Mouse (Mus musculus) midbrain, embryonic 16.5 days (tissue): ENCODE measurements around the gene Fkbp15. TPM values are rescaled to one million over a fixed set of nuclear protein-coding genes. Genes with fewer than 3 reads are reported as not detected.

Source experiments
- ATAC-seq: fragments of 200-750 bp; cut with Nextera tagmentation; 2 replicates; pipeline ENCODE4 v1.8.0; 2017; ENCODE audit warnings: moderate TSS enrichment
- H3K27ac ChIP-seq: fragments of 300-500 bp; sonication (generic); 2 replicates; pipeline ENCODE4 v1.5.1; 2014; ENCODE audit warnings: mild to moderate bottlenecking, low read length, mixed read lengths
- H3K27me3 ChIP-seq: fragments of 300-500 bp; sonication (generic); 2 replicates; pipeline ENCODE4 v1.6.1; 2014; ENCODE audit warnings: low read depth, low read length, mixed read lengths; ENCODE audit not compliant: control insufficient read depth, insufficient read depth
- H3K36me3 ChIP-seq: fragments of 300-500 bp; sonication (generic); 2 replicates; pipeline ENCODE4 v1.6.1; 2014; ENCODE audit warnings: mild to moderate bottlenecking, low read length, moderate library complexity, mixed read lengths; ENCODE audit not compliant: control insufficient read depth, insufficient read depth
- H3K4me1 ChIP-seq: fragments of 300-500 bp; sonication (generic); 2 replicates; pipeline ENCODE4 v1.6.1; 2014; ENCODE audit warnings: mild to moderate bottlenecking, low read length, mixed read lengths; ENCODE audit not compliant: control insufficient read depth, insufficient read depth
- H3K4me2 ChIP-seq: fragments of 300-500 bp; sonication (generic); 2 replicates; pipeline ENCODE4 v1.6.1; 2014; ENCODE audit warnings: mild to moderate bottlenecking, low read length, mixed read lengths
- H3K4me3 ChIP-seq: fragments of 300-500 bp; sonication (generic); 2 replicates; pipeline ENCODE4 v1.5.1; 2014; ENCODE audit warnings: low read depth, mild to moderate bottlenecking, low read length, moderate library complexity, mixed read lengths
- H3K9ac ChIP-seq: fragments of 300-500 bp; sonication (generic); 2 replicates; pipeline ENCODE4 v1.6.1; 2014; ENCODE audit warnings: low read depth, low read length, mixed read lengths
- H3K9me3 ChIP-seq: fragments of 300-500 bp; sonication (generic); replicated peaks from 2 replicates; pipeline ENCODE4 v1.6.1; 2014; ENCODE audit warnings: mild to moderate bottlenecking, low read length, mixed read lengths; ENCODE audit not compliant: control insufficient read depth, poor library complexity, severe bottlenecking
- WGBS: fragments of 180-500 bp; shearing (Covaris S2); extraction: QIAGEN DNeasy Blood & Tissue Kit; methylation state at CpG from one replicate; pipeline ENCODE4 v1.1.7; 2014; 5-methylcytosine and 5-hydroxymethylcytosine counted together
- polyA plus RNA-seq: library from polyadenylated mRNA; unstranded; fragments of >200 nt; fragmentation: Nextera tagmentation; extraction: Ambion mirVana; gene quantifications from 2 replicates; pipeline ENCODE4 v1.2.1, GENCODE M21; 2015

Fkbp15 gene
- polyA plus RNA-seq, 1 experiment from 2014 or later, result 21.9 TPM

DNA sequence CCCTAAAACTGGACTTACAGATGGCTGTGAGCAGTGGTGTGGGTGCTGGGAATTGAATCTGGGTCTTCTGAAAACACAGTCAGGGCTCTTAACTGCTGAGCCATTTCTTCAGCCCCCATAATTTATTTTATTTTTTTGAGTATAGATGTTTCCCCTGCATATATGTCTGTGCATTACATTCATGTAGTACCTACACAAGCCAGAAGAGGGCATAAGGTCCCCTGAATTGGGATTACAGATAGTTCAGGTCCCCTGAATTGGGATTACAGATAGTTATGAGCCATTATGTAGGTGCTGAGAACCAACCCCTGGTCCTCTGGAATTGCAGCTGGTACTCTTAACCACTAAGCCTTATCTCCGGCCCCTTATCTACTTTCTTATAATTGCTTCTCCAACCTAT, 16.3 kb downstream of the Fkbp15 start:
- Histone ChIP-seq H3K9ac (no peak overlapping the region), H3K4me2 (no peak overlapping the region), H3K9me3 (no peaks in the 10 kb centered on the region), H3K27ac (no peak overlapping the region), H3K4me3 (no peak overlapping the region), H3K27me3 (no peaks in the 10 kb centered on the region), H3K36me3 (peaks cover 14% of the 10 kb centered on the region), H3K4me1 (no peaks in the 10 kb centered on the region)
- no peak for ATAC-seq
- 96% methylated on average over 1 of the region's 1 CpGs for WGBS

DNA sequence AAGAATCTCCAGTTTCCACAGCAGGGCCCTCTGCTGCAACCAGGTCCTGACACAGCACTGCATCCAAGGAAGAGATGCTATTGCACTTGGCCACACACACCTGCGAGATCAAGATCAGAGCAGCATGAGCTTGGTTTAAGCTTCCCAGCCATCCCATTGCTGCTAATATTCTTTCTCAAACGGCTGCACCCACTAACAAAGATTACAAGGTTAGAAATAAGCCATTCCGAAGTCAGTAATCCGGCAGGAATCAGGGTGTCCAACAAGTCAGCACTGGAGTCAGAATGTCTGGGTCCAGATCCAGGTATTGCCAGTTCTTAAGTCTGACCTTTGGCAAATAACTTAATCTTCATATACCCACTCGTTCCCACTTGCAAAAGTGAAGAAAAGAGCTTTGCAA, 21.8 kb downstream of the Fkbp15 start:
- H3K27ac ChIP-seq, result no peak overlapping the region
- H3K4me1 ChIP-seq, result no peaks in the 10 kb centered on the region
- no peaks in the 10 kb centered on the region for H3K27me3 ChIP-seq
- 91% methylated on average over 5 of the region's 5 CpGs for WGBS
- 0 out of 2 replicates have a peak, but pooled peaks cover 14% of the 10 kb centered on the region for H3K36me3 ChIP-seq
- no peaks in the 10 kb centered on the region for H3K9me3 ChIP-seq
- H3K4me3 ChIP-seq, result no peak overlapping the region
- H3K4me2 ChIP-seq, result no peak overlapping the region
- no peak overlapping the region for H3K9ac ChIP-seq
- no peak for ATAC-seq

- Histone ChIP-seq H3K4me2 (no peak overlapping the region), H3K4me1 (no peaks in the 10 kb centered on the region), H3K27me3 (no peaks in the 10 kb centered on the region), H3K36me3 (peaks cover 24% of the 10 kb centered on the region), H3K9me3 (no peaks in the 10 kb centered on the region), H3K27ac (no peak overlapping the region), H3K9ac (no peak overlapping the region), H3K4me3 (no peak overlapping the region)
- 84% methylated on average over 5 of the region's 5 CpGs for WGBS
- ATAC-seq, result no peak
Observed at GRCm38 (mm10) chr4:62331977-62332376, 28.4 kb downstream of the Fkbp15 start.

GRCm38 (mm10) chr4:62328941-62329660, 31.2 kb downstream of the Fkbp15 start:
- no peaks in the 10 kb centered on the region for H3K9me3 ChIP-seq
- H3K4me3 ChIP-seq, result no peak overlapping the region
- WGBS, result 92% methylated on average over 6 of the region's 6 CpGs
- no peak overlapping the region for H3K27ac ChIP-seq
- H3K27me3 ChIP-seq, result no peaks in the 10 kb centered on the region
- ATAC-seq, result no peak
- H3K4me1 ChIP-seq, result no peaks in the 10 kb centered on the region
- H3K4me2 ChIP-seq, result no peak overlapping the region
- H3K36me3 ChIP-seq, result peaks cover 19% of the 10 kb centered on the region
- H3K9ac ChIP-seq, result no peak overlapping the region

DNA sequence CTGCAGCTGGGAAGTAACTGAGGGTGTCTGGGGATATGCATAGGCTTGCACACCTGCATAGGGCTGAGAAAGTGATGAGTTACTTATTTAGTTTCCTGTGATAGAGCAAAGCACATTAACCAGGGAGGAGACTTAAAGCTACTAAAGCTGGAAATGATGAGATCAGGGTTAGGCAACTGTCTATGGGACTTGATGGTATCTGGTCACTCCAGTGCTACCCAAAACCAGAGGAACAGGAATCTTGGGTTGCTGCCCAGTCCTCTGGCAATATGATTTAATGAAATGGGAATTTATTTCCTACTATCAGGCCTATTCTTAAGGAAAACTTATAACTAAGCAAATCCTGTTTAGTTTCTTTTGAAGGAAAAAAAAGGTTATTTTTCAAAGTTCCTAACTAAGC, 34.2 kb downstream of the Fkbp15 start:
- no peaks in the 10 kb centered on the region for H3K27me3 ChIP-seq
- no peak overlapping the region for H3K27ac ChIP-seq
- H3K4me3 ChIP-seq, result no peak overlapping the region
- no peak overlapping the region for H3K4me2 ChIP-seq
- H3K9ac ChIP-seq, result no peak overlapping the region
- no peaks in the 10 kb centered on the region for H3K4me1 ChIP-seq
- no peak for ATAC-seq
- H3K36me3 ChIP-seq, result peaks cover 36% of the 10 kb centered on the region
- H3K9me3 ChIP-seq, result no peaks in the 10 kb centered on the region

- H3K4me2 ChIP-seq, result no peak overlapping the region
- H3K36me3 ChIP-seq, result peaks cover 40% of the 10 kb centered on the region
- no peaks in the 10 kb centered on the region for H3K4me1 ChIP-seq
- no peak overlapping the region for H3K27ac ChIP-seq
- H3K27me3 ChIP-seq, result no peaks in the 10 kb centered on the region
- H3K9me3 ChIP-seq, result no peaks in the 10 kb centered on the region
- no peak for ATAC-seq
- H3K4me3 ChIP-seq, result no peak overlapping the region
- WGBS, result 90% methylated on average over 3 of the region's 3 CpGs
- H3K9ac ChIP-seq, result no peak overlapping the region
Observed at GRCm38 (mm10) chr4:62322684-62323083, 37.7 kb downstream of the Fkbp15 start.

- Histone ChIP-seq H3K9ac (no peak overlapping the region), H3K4me2 (no peak overlapping the region), H3K4me1 (no peaks in the 10 kb centered on the region), H3K36me3 (peaks cover 34% of the 10 kb centered on the region), H3K9me3 (no peaks in the 10 kb centered on the region), H3K4me3 (no peak overlapping the region), H3K27me3 (no peaks in the 10 kb centered on the region), H3K27ac (no peak overlapping the region)
- no peak for ATAC-seq
- 87% methylated on average over 1 of the region's 1 CpGs for WGBS
Observed at GRCm38 (mm10) chr4:62318294-62318693, 42.1 kb downstream of the Fkbp15 start.

GRCm38 (mm10) chr4:62316456-62316855, 43.9 kb downstream of the Fkbp15 start:
- no peak overlapping the region for H3K9ac ChIP-seq
- H3K4me1 ChIP-seq, result no peaks in the 10 kb centered on the region
- no peak for ATAC-seq
- no peaks in the 10 kb centered on the region for H3K27me3 ChIP-seq
- no peaks in the 10 kb centered on the region for H3K9me3 ChIP-seq
- H3K27ac ChIP-seq, result no peak overlapping the region
- WGBS, result 84% methylated on average over 2 of the region's 2 CpGs
- H3K36me3 ChIP-seq, result peaks cover 25% of the 10 kb centered on the region
- no peak overlapping the region for H3K4me3 ChIP-seq
- no peak overlapping the region for H3K4me2 ChIP-seq

- no peaks in the 10 kb centered on the region for H3K27me3 ChIP-seq
- H3K27ac ChIP-seq, result no peak overlapping the region
- peaks cover 18% of the 10 kb centered on the region for H3K36me3 ChIP-seq
- H3K4me1 ChIP-seq, result no peaks in the 10 kb centered on the region
- H3K4me3 ChIP-seq, result no peak overlapping the region
- H3K9me3 ChIP-seq, result no peaks in the 10 kb centered on the region
- no peak overlapping the region for H3K4me2 ChIP-seq
- ATAC-seq, result no peak
- 81% methylated on average over 3 of the region's 3 CpGs for WGBS
- no peak overlapping the region for H3K9ac ChIP-seq
Observed at GRCm38 (mm10) chr4:62314516-62314915, 45.8 kb downstream of the Fkbp15 start.
